Mouse (Mus musculus) hindbrain, postnatal 0 days (tissue): ENCODE measurements around the gene C330007P06Rik. TPM values are rescaled to one million over a fixed set of nuclear protein-coding genes. Genes with fewer than 3 reads are reported as not detected.
"Not testable (repeated sequence)": the region's sequence is repeated elsewhere in the genome, so short reads cannot be mapped to it uniquely, and the experiment has no call there.

Source experiments
- ATAC-seq: fragments of 200-750 bp; cut with Nextera tagmentation; 2 replicates; pipeline ENCODE4 v1.8.0; 2017; ENCODE audit warnings: mild to moderate bottlenecking, moderate TSS enrichment, moderate library complexity
- DNase-seq: peaks from one replicate; pipeline ENCODE4 v3.0.0-alpha.2; 2015; ENCODE audit warnings: low spot score
- H3K27ac ChIP-seq: fragments of 300-500 bp; sonication (generic); 2 replicates; pipeline ENCODE4 v1.5.1; 2014; ENCODE audit warnings: mild to moderate bottlenecking
- H3K27me3 ChIP-seq: fragments of 300-500 bp; sonication (generic); 2 replicates; pipeline ENCODE4 v1.6.1; 2014; ENCODE audit warnings: low read length, mixed read lengths; ENCODE audit not compliant: insufficient read depth
- H3K36me3 ChIP-seq: fragments of 300-500 bp; sonication (generic); 2 replicates; pipeline ENCODE4 v1.6.1; 2014; ENCODE audit warnings: low read length, mixed read lengths; ENCODE audit not compliant: insufficient read depth
- H3K4me1 ChIP-seq: fragments of 300-500 bp; sonication (generic); 2 replicates; pipeline ENCODE4 v1.6.1; 2014; ENCODE audit warnings: antibody characterized with exemption, low read length, mixed read lengths; ENCODE audit not compliant: insufficient read depth
- H3K4me2 ChIP-seq: fragments of 300-500 bp; sonication (generic); 2 replicates; pipeline ENCODE4 v1.6.1; 2014; ENCODE audit warnings: low read depth, mild to moderate bottlenecking, low read length, moderate library complexity, mixed read lengths
- H3K4me3 ChIP-seq: fragments of 300-500 bp; sonication (generic); 2 replicates; pipeline ENCODE4 v1.5.1; 2014; ENCODE audit warnings: low read length
- H3K9ac ChIP-seq: fragments of 300-500 bp; sonication (generic); replicated peaks from 2 replicates; pipeline ENCODE4 v1.6.1; 2014; ENCODE audit warnings: mild to moderate bottlenecking, low read length, moderate library complexity, mixed read lengths
- H3K9me3 ChIP-seq: fragments of 300-500 bp; sonication (generic); 2 replicates; pipeline ENCODE4 v1.6.1; 2016; ENCODE audit warnings: low read length, mixed read lengths
- CTCF ChIP-seq: IDR thresholded peaks from 2 replicates; pipeline ENCODE4 v1.5.1; 2016; ENCODE audit warnings: antibody characterized with exemption, control low read depth, low read depth
- WGBS: fragments of 180-500 bp; shearing (Covaris S2); extraction: QIAGEN DNeasy Blood & Tissue Kit; methylation state at CpG from one replicate; pipeline ENCODE4 v1.1.7; 2014; 5-methylcytosine and 5-hydroxymethylcytosine counted together
- polyA plus RNA-seq: library from polyadenylated mRNA; unstranded; fragments of >200 nt; fragmentation: Nextera tagmentation; extraction: Ambion mirVana; gene quantifications from 2 replicates; pipeline ENCODE4 v1.2.1, GENCODE M21; 2015
- total RNA-seq: library from RNA; depleted of rRNA; stranded (reverse); fragments of >200 nt; gene quantifications from 2 replicates; pipeline ENCODE4 v1.2.3, GENCODE M21; 2014

Gene C330007P06Rik
- total and polyA plus RNA-seq, 2 experiments from 2014 or later: 20.5 to 26.8 TPM

GRCm38 (mm10) chrX:36902321-36903114, 28.6 kb upstream of the C330007P06Rik start, which contains the start of gene Nkrf:
Nkrf (minus strand) TSS chrX:36902899.
- Histone ChIP-seq H3K9ac (peak within 1 kb of the TSS; percentile 56), H3K4me1 (no peaks in the 10 kb centered on the region), H3K36me3 (no peaks in the 10 kb centered on the region), H3K27me3 (no peaks in the 10 kb centered on the region), H3K9me3 (no peaks in the 10 kb centered on the region), H3K27ac (peak within 1 kb of the TSS; percentile 82), H3K4me2 (peak within 1 kb of the TSS; percentile 56), H3K4me3 (peak within 1 kb of the TSS; percentile 51)
- WGBS: 34% methylated on average over 44 of the region's 47 CpGs
- ATAC-seq (peak; percentile 80), DNase-seq (peak; percentile 61)
- no peak for TF ChIP-seq CTCF

GRCm38 (mm10) chrX:36901655-36902054, 27.7 kb upstream of the C330007P06Rik start:
- no peaks in the 10 kb centered on the region for H3K27me3 ChIP-seq
- peak overlapping the region; percentile 56; the same call in 1 of the 2 replicates for H3K9ac ChIP-seq
- no peaks in the 10 kb centered on the region for H3K4me1 ChIP-seq
- 41% methylated on average over 3 of the region's 3 CpGs for WGBS
- no peak for ATAC-seq
- H3K27ac ChIP-seq: peak overlapping the region; percentile 82
- H3K9me3 ChIP-seq: no peaks in the 10 kb centered on the region
- H3K4me3 ChIP-seq: peak overlapping the region; percentile 51
- H3K36me3 ChIP-seq: no peaks in the 10 kb centered on the region
- peak overlapping the region; percentile 56 for H3K4me2 ChIP-seq
- no peak for DNase-seq
- TF ChIP-seq CTCF: no peak

GRCm38 (mm10) chrX:36898931-36899330, 25.0 kb upstream of the C330007P06Rik start:
- not testable (repeated sequence) for ATAC-seq, H3K4me3 ChIP-seq, H3K27ac ChIP-seq, H3K36me3 ChIP-seq, DNase-seq, H3K4me1 ChIP-seq, H3K9me3 ChIP-seq, H3K4me2 ChIP-seq, H3K9ac ChIP-seq, H3K27me3 ChIP-seq
- TF ChIP-seq CTCF: peak; percentile 32; the same call in 1 of the 2 replicates
- 19% methylated on average over 1 of the region's 1 CpGs for WGBS

GRCm38 (mm10) chrX:36884719-36885118, 10.8 kb upstream of the C330007P06Rik start:
- no peak overlapping the region for H3K4me3 ChIP-seq
- DNase-seq (peak; percentile 2), ATAC-seq (no peak)
- H3K9me3 ChIP-seq: no peaks in the 10 kb centered on the region
- no peak overlapping the region for H3K4me2 ChIP-seq
- no peaks in the 10 kb centered on the region for H3K27me3 ChIP-seq
- 89% methylated on average over 1 of the region's 1 CpGs for WGBS
- H3K9ac ChIP-seq: no peak overlapping the region
- peak; percentile 50 for TF ChIP-seq CTCF
- no peak overlapping the region for H3K27ac ChIP-seq
- no peaks in the 10 kb centered on the region for H3K36me3 ChIP-seq
- H3K4me1 ChIP-seq: no peaks in the 10 kb centered on the region

- Histone ChIP-seq H3K36me3 (no peaks in the 10 kb centered on the region), H3K9ac (peak overlapping the region; percentile 66), H3K9me3 (no peaks in the 10 kb centered on the region), H3K27ac (peak overlapping the region; percentile 68; the same call in 1 of the 2 replicates), H3K4me2 (peak overlapping the region; percentile 59), H3K27me3 (no peaks in the 10 kb centered on the region), H3K4me3 (peak overlapping the region; percentile 65), H3K4me1 (no peaks in the 10 kb centered on the region)
- ATAC-seq (no peak; the same call in 1 of the 2 replicates), DNase-seq (no peak)
- 21% methylated on average over 36 of the region's 36 CpGs for WGBS
- no peak for TF ChIP-seq CTCF
Measured at GRCm38 (mm10) chrX:36874704-36875128, 805 bp upstream of the C330007P06Rik start.

- Histone ChIP-seq H3K9me3 (no peaks in the 10 kb centered on the region), H3K4me3 (peak overlapping the region; percentile 65), H3K27ac (peak overlapping the region; percentile 68; the same call in 1 of the 2 replicates), H3K36me3 (no peaks in the 10 kb centered on the region), H3K4me2 (peak overlapping the region; percentile 59), H3K4me1 (no peaks in the 10 kb centered on the region), H3K9ac (peak overlapping the region; percentile 66), H3K27me3 (no peaks in the 10 kb centered on the region)
- 24% methylated on average over 57 of the region's 57 CpGs for WGBS
- peak; percentile 97 for ATAC-seq
- DNase-seq: peak; percentile 88
- no peak for TF ChIP-seq CTCF
Measured at GRCm38 (mm10) chrX:36874178-36874696, 326 bp upstream of the C330007P06Rik start.
